Mouse (Mus musculus): ENCODE measurements at regions not wholly inside any gene's neighbourhood (a gene's known extent, or its start where the extent isn't known, plus 50 kb on each side); places are given as distances from the start of the nearest gene placed in this dataset.

GRCm38 (mm10) chr10:96860366-96860765, 243.6 kb downstream of the Btg1 start:
- DNase-seq (ENCODE audit: low read depth, low spot score): no peak

- DNase-seq (ENCODE audit: low read depth, low spot score): peak; percentile 18
Measured at GRCm38 (mm10) chr10:96863230-96863629, 246.4 kb downstream of the Btg1 start.

- DNase-seq (ENCODE audit: low read depth, low spot score): no peak
Measured at GRCm38 (mm10) chr10:96866468-96866867, 249.7 kb downstream of the Btg1 start.

GRCm38 (mm10) chr10:96871559-96872160, 254.9 kb downstream of the Btg1 start:
- DNase-seq (ENCODE audit: low read depth, low spot score): no peak

GRCm38 (mm10) chr10:96874646-96875045, 257.8 kb downstream of the Btg1 start:
- DNase-seq (ENCODE audit: low read depth, low spot score): no peak

GRCm38 (mm10) chr10:96875676-96876075, 258.9 kb downstream of the Btg1 start:
- no peak for DNase-seq (ENCODE audit: low read depth, low spot score)

GRCm38 (mm10) chr10:96879425-96879824, 262.6 kb downstream of the Btg1 start:
- DNase-seq (ENCODE audit: low read depth, low spot score): no peak

- no peak for DNase-seq (ENCODE audit: low read depth, low spot score)
Measured at GRCm38 (mm10) chr10:96880771-96881170, 264.0 kb downstream of the Btg1 start.

GRCm38 (mm10) chr10:96881212-96881611, 264.4 kb downstream of the Btg1 start:
- no peak for DNase-seq (ENCODE audit: low read depth, low spot score)

- DNase-seq (ENCODE audit: low read depth, low spot score): no peak
Measured at GRCm38 (mm10) chr10:96881660-96882059, 264.9 kb downstream of the Btg1 start.

- no peak for DNase-seq (ENCODE audit: low read depth, low spot score)
Measured at GRCm38 (mm10) chr10:96901150-96901549, 284.3 kb downstream of the Btg1 start.

- DNase-seq (ENCODE audit: low read depth, low spot score): no peak
Measured at GRCm38 (mm10) chr10:96905098-96905809, 288.4 kb downstream of the Btg1 start.

GRCm38 (mm10) chr10:96909661-96910315, 293.0 kb downstream of the Btg1 start:
- DNase-seq (ENCODE audit: low read depth, low spot score): no peak

GRCm38 (mm10) chr10:96921181-96921580, 304.4 kb downstream of the Btg1 start:
- DNase-seq (ENCODE audit: low read depth, low spot score): no peak

GRCm38 (mm10) chr10:96924266-96924672, 307.5 kb downstream of the Btg1 start:
- no peak for DNase-seq (ENCODE audit: low read depth, low spot score)

- no peak for DNase-seq (ENCODE audit: low read depth, low spot score)
Measured at GRCm38 (mm10) chr10:96924722-96925121, 307.9 kb downstream of the Btg1 start.

- DNase-seq (ENCODE audit: low read depth, low spot score): peak; percentile 5
Measured at GRCm38 (mm10) chr10:96925771-96926170, 309.0 kb downstream of the Btg1 start.

GRCm38 (mm10) chr10:96934661-96935060, 317.9 kb downstream of the Btg1 start:
- DNase-seq (ENCODE audit: low read depth, low spot score): peak; percentile 8

GRCm38 (mm10) chr10:96940887-96941518, 324.2 kb downstream of the Btg1 start:
- no peak for DNase-seq (ENCODE audit: low read depth, low spot score)

GRCm38 (mm10) chr10:96944229-96944628, 327.4 kb downstream of the Btg1 start:
- DNase-seq (ENCODE audit: low read depth, low spot score): no peak

GRCm38 (mm10) chr10:96947971-96948370, 331.2 kb downstream of the Btg1 start:
- DNase-seq (ENCODE audit: low read depth, low spot score): no peak

GRCm38 (mm10) chr10:96948871-96949270, 332.1 kb downstream of the Btg1 start:
- peak; percentile 22 for DNase-seq (ENCODE audit: low read depth, low spot score)
